Mouse (Mus musculus): ENCODE data around the gene Myo1h. TPM values are rescaled to one million over a fixed set of nuclear protein-coding genes. Genes with fewer than 3 reads are reported as not detected.

Myo1h gene
- polyA plus RNA-seq, 1 experiment from 2014 or later, result 0.40 TPM

- Histone ChIP-seq H3K4me2 (replicated peaks) (no peak overlapping the region), H3K27ac (replicated peaks) (no peak overlapping the region), H3K9ac (replicated peaks) (no peak overlapping the region), H3K36me3 (no peaks in the 10 kb centered on the region), H3K27me3 (no peaks in the 10 kb centered on the region), H3K9me3 (no peaks in the 10 kb centered on the region), H3K4me3 (no peak overlapping the region), H3K4me1 (no peaks in the 10 kb centered on the region)
- 89% methylated on average over 7 of the region's 7 CpGs for WGBS
- no peak for ATAC-seq (ENCODE audit: low FRiP score, low read depth)
Measured at GRCm38 (mm10) chr5:114343612-114344011, 54.6 kb downstream of the Myo1h start.

GRCm38 (mm10) chr5:114345538-114345937 lies 56.6 kb downstream of the Myo1h start:
- no peak overlapping the region for H3K9ac ChIP-seq (replicated peaks)
- no peak overlapping the region for H3K4me3 ChIP-seq
- H3K9me3 ChIP-seq, result no peaks in the 10 kb centered on the region
- no peak overlapping the region for H3K4me2 ChIP-seq (replicated peaks)
- peaks cover 5% of the 10 kb centered on the region; the same call in 1 of the 2 replicates for H3K27me3 ChIP-seq
- ATAC-seq (ENCODE audit: low FRiP score, low read depth), result no peak
- WGBS, result 59% methylated on average over 3 of the region's 3 CpGs
- no peak overlapping the region for H3K27ac ChIP-seq (replicated peaks)
- no peaks in the 10 kb centered on the region for H3K4me1 ChIP-seq
- H3K36me3 ChIP-seq, result no peaks in the 10 kb centered on the region

- Histone ChIP-seq H3K4me3 (no peak overlapping the region), H3K27ac (replicated peaks) (no peak overlapping the region), H3K9ac (replicated peaks) (no peak overlapping the region), H3K4me2 (replicated peaks) (no peak overlapping the region), H3K4me1 (no peaks in the 10 kb centered on the region), H3K27me3 (peaks cover 5% of the 10 kb centered on the region; the same call in 1 of the 2 replicates), H3K36me3 (no peaks in the 10 kb centered on the region), H3K9me3 (no peaks in the 10 kb centered on the region)
- 85% methylated on average over 10 of the region's 10 CpGs for WGBS
- ATAC-seq (ENCODE audit: low FRiP score, low read depth), result no peak
Measured at GRCm38 (mm10) chr5:114347005-114347404, 58.0 kb downstream of the Myo1h start.

- no peak overlapping the region for H3K4me3 ChIP-seq
- H3K9ac ChIP-seq (replicated peaks), result no peak overlapping the region
- no peaks in the 10 kb centered on the region for H3K9me3 ChIP-seq
- H3K27ac ChIP-seq (replicated peaks), result no peak overlapping the region
- H3K4me1 ChIP-seq, result no peaks in the 10 kb centered on the region
- no peak overlapping the region for H3K4me2 ChIP-seq (replicated peaks)
- no peak for ATAC-seq (ENCODE audit: low FRiP score, low read depth)
- no peaks in the 10 kb centered on the region for H3K36me3 ChIP-seq
- H3K27me3 ChIP-seq, result peaks cover 5% of the 10 kb centered on the region; the same call in 1 of the 2 replicates
- 64% methylated on average over 10 of the region's 10 CpGs for WGBS
Measured at GRCm38 (mm10) chr5:114351490-114351889, 62.5 kb downstream of the Myo1h start.

GRCm38 (mm10) chr5:114356250-114356935 lies 67.4 kb downstream of the Myo1h start:
- 30% methylated on average over 7 of the region's 7 CpGs for WGBS
- H3K9ac ChIP-seq (replicated peaks), result no peak overlapping the region
- no peak overlapping the region for H3K27ac ChIP-seq (replicated peaks)
- H3K9me3 ChIP-seq, result no peaks in the 10 kb centered on the region
- peaks cover 15% of the 10 kb centered on the region; the same call in 1 of the 2 replicates for H3K36me3 ChIP-seq
- H3K27me3 ChIP-seq, result no peaks in the 10 kb centered on the region
- ATAC-seq (ENCODE audit: low FRiP score, low read depth), result 0 out of 2 replicates have a peak, but pooled peaks have one; percentile 44
- no peak overlapping the region for H3K4me3 ChIP-seq
- H3K4me1 ChIP-seq, result peaks cover 19% of the 10 kb centered on the region; the same call in 1 of the 2 replicates
- no peak overlapping the region for H3K4me2 ChIP-seq (replicated peaks)

- Histone ChIP-seq H3K4me1 (peaks cover 19% of the 10 kb centered on the region; the same call in 1 of the 2 replicates), H3K9me3 (no peaks in the 10 kb centered on the region), H3K9ac (replicated peaks) (no peak overlapping the region), H3K27me3 (no peaks in the 10 kb centered on the region), H3K27ac (replicated peaks) (no peak overlapping the region), H3K4me2 (replicated peaks) (no peak overlapping the region), H3K36me3 (peaks cover 22% of the 10 kb centered on the region; the same call in 1 of the 2 replicates), H3K4me3 (no peak overlapping the region)
- WGBS, result 59% methylated on average over 23 of the region's 23 CpGs
- no peak for ATAC-seq (ENCODE audit: low FRiP score, low read depth)
Measured at GRCm38 (mm10) chr5:114356936-114357751, 68.2 kb downstream of the Myo1h start.

GRCm38 (mm10) chr5:114358833-114359232 lies 69.9 kb downstream of the Myo1h start:
- H3K36me3 ChIP-seq, result peaks cover 39% of the 10 kb centered on the region
- no peak overlapping the region for H3K4me3 ChIP-seq
- no peak overlapping the region for H3K9ac ChIP-seq (replicated peaks)
- H3K4me1 ChIP-seq, result peaks cover 19% of the 10 kb centered on the region; the same call in 1 of the 2 replicates
- no peak overlapping the region for H3K4me2 ChIP-seq (replicated peaks)
- WGBS, result 65% methylated on average over 10 of the region's 10 CpGs
- H3K27ac ChIP-seq (replicated peaks), result no peak overlapping the region
- ATAC-seq (ENCODE audit: low FRiP score, low read depth), result no peak
- H3K9me3 ChIP-seq, result no peaks in the 10 kb centered on the region
- no peaks in the 10 kb centered on the region for H3K27me3 ChIP-seq

- no peak overlapping the region for H3K4me3 ChIP-seq
- no peaks in the 10 kb centered on the region for H3K9me3 ChIP-seq
- WGBS, result 78% methylated on average over 8 of the region's 8 CpGs
- peaks cover 47% of the 10 kb centered on the region for H3K36me3 ChIP-seq
- H3K4me2 ChIP-seq (replicated peaks), result no peak overlapping the region
- no peak overlapping the region for H3K27ac ChIP-seq (replicated peaks)
- no peak overlapping the region for H3K9ac ChIP-seq (replicated peaks)
- ATAC-seq (ENCODE audit: low FRiP score, low read depth), result no peak
- no peaks in the 10 kb centered on the region for H3K27me3 ChIP-seq
- peaks cover 19% of the 10 kb centered on the region; the same call in 1 of the 2 replicates for H3K4me1 ChIP-seq
Measured at GRCm38 (mm10) chr5:114359586-114359985, 70.6 kb downstream of the Myo1h start.

GRCm38 (mm10) chr5:114360968-114361367 lies 72.0 kb downstream of the Myo1h start:
- no peak overlapping the region for H3K4me2 ChIP-seq (replicated peaks)
- H3K27me3 ChIP-seq, result no peaks in the 10 kb centered on the region
- no peak overlapping the region for H3K4me3 ChIP-seq
- H3K9me3 ChIP-seq, result no peaks in the 10 kb centered on the region
- H3K36me3 ChIP-seq, result peaks cover 60% of the 10 kb centered on the region
- H3K4me1 ChIP-seq, result peaks cover 19% of the 10 kb centered on the region; the same call in 1 of the 2 replicates
- H3K9ac ChIP-seq (replicated peaks), result no peak overlapping the region
- 82% methylated on average over 15 of the region's 15 CpGs for WGBS
- no peak for ATAC-seq (ENCODE audit: low FRiP score, low read depth)
- no peak overlapping the region for H3K27ac ChIP-seq (replicated peaks)

GRCm38 (mm10) chr5:114365043-114365752 lies 76.2 kb downstream of the Myo1h start:
- Histone ChIP-seq H3K4me2 (replicated peaks) (no peak overlapping the region), H3K36me3 (peaks cover 99% of the 10 kb centered on the region), H3K27ac (replicated peaks) (no peak overlapping the region), H3K9ac (replicated peaks) (no peak overlapping the region), H3K27me3 (no peaks in the 10 kb centered on the region), H3K4me3 (no peak overlapping the region), H3K9me3 (no peaks in the 10 kb centered on the region), H3K4me1 (no peaks in the 10 kb centered on the region)
- WGBS, result 93% methylated on average over 23 of the region's 23 CpGs
- ATAC-seq (ENCODE audit: low FRiP score, low read depth), result no peak

GRCm38 (mm10) chr5:114368121-114368520 lies 79.2 kb downstream of the Myo1h start:
- H3K36me3 ChIP-seq, result peaks cover 100% of the 10 kb centered on the region
- H3K27ac ChIP-seq (replicated peaks), result no peak overlapping the region
- H3K4me1 ChIP-seq, result peaks cover 7% of the 10 kb centered on the region; the same call in 1 of the 2 replicates
- no peak overlapping the region for H3K4me2 ChIP-seq (replicated peaks)
- H3K9ac ChIP-seq (replicated peaks), result no peak overlapping the region
- no peaks in the 10 kb centered on the region for H3K27me3 ChIP-seq
- H3K4me3 ChIP-seq, result no peak overlapping the region
- H3K9me3 ChIP-seq, result no peaks in the 10 kb centered on the region
- ATAC-seq (ENCODE audit: low FRiP score, low read depth), result no peak
- WGBS, result 94% methylated on average over 14 of the region's 14 CpGs
